Comparison of ENCODE assay signal across 22 mouse cellular contexts in the genomic region with DNA sequence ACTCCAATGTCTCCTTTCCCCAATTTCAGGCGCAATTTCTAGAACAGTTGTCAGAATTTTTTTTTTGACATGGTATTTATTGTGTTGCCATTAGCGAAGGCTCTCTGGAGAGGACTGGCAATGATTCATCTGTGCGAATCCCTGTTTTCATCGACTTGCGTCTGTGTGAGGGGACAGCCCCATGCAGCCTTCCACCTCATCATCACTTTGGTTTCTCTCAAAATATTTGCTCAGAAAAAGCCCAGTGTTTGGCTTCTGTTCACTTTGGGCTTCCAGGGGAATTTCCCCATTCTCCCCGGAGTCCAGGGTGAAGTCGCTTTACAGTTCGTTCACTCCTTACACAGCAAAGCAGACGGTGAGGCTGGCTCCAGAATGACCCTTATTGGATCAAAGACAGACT.
DNase-seq lines count a peak whose midpoint lies in the region; ATAC-seq and TF ChIP-seq lines count a peak whose summit lies in the region.
"Had no signal": no experiment of that assay in that cellular context is flagged by ENCODE, and none has a peak within 500 bp of the region (broad histone marks: within the 10 kb centered on the region; RNA-seq: fewer than 3 reads in every experiment).

No protein-coding gene starts in this region.

- no peaks in the 10 kb centered on the region for H3K36me3 ChIP-seq in kidney, adult 2 months (ENCODE audit: control insufficient read depth, insufficient read depth, low read length)
- no peaks in the 10 kb centered on the region for H3K36me3 ChIP-seq in kidney, embryonic 15.5 days
- H3K36me3 ChIP-seq: embryonic facial prominence, embryonic 10.5 days; embryonic facial prominence, embryonic 12.5 days; G1E had no signal

- no peak for TF ChIP-seq POLR2A in kidney, adult 2 months (IDR thresholded peaks at IDR 0.05; ENCODE audit: low read depth, low read length)

- no peak overlapping the region for H3K9ac ChIP-seq in kidney, embryonic 15.5 days
- H3K9ac ChIP-seq: embryonic facial prominence, embryonic 12.5 days; forebrain, embryonic 13.5 days had no signal

- no peaks in the 10 kb centered on the region for H3K27me3 ChIP-seq in kidney, adult 2 months (replicated peaks; ENCODE audit: control insufficient read depth, insufficient read depth, low read length)
- no peaks in the 10 kb centered on the region for H3K27me3 ChIP-seq in kidney, embryonic 15.5 days
- H3K27me3 ChIP-seq: embryonic facial prominence, embryonic 12.5 days; forebrain, embryonic 13.5 days; Patski had no signal

- H3K9me3 ChIP-seq in kidney, embryonic 15.5 days (replicated peaks) = no peaks in the 10 kb centered on the region
- H3K9me3 ChIP-seq: forebrain, embryonic 13.5 days had no signal

- H3K4me2 ChIP-seq in kidney, embryonic 15.5 days = no peak overlapping the region
- H3K4me2 ChIP-seq: embryonic facial prominence, embryonic 12.5 days; forebrain, embryonic 13.5 days had no signal

- H3K4me3 ChIP-seq in kidney, adult 2 months (ENCODE audit: insufficient read depth, low read depth, low read length) = no peak overlapping the region
- no peak overlapping the region for H3K4me3 ChIP-seq in kidney, embryonic 15.5 days (replicated peaks)
- H3K4me3 ChIP-seq: embryonic facial prominence, embryonic 10.5 days; embryonic facial prominence, embryonic 12.5 days; forebrain, embryonic 13.5 days had no signal

- ATAC-seq in CD4-positive, CD25-positive, alpha-beta regulatory T cell, adult 4 months = peak; percentile 70
- peak; percentile 65 for ATAC-seq in activated CD4-positive, CD25-positive, alpha-beta regulatory T cell, adult 4 months
- peak; percentile 65 for ATAC-seq in inflammation-experienced regulatory T-cells, adult 6 months
- ATAC-seq in kidney, embryonic 15.5 days (replicated peaks; ENCODE audit: low FRiP score) = no peak
- ATAC-seq: forebrain, embryonic 13.5 days; forebrain, embryonic 16.5 days; Patski had no signal

- H3K4me1 ChIP-seq in kidney, adult 2 months (ENCODE audit: control insufficient read depth, insufficient read depth, low read length) = no peaks in the 10 kb centered on the region
- no peaks in the 10 kb centered on the region for H3K4me1 ChIP-seq in kidney, embryonic 15.5 days
- H3K4me1 ChIP-seq: embryonic facial prominence, embryonic 12.5 days; forebrain, embryonic 13.5 days had no signal

- no peak overlapping the region for H3K27ac ChIP-seq in kidney, adult 2 months (ENCODE audit: insufficient read depth, low read depth, low read length)
- no peak overlapping the region for H3K27ac ChIP-seq in kidney, embryonic 15.5 days
- H3K27ac ChIP-seq: embryonic facial prominence, embryonic 10.5 days; embryonic facial prominence, embryonic 12.5 days; forebrain, embryonic 13.5 days had no signal

- 83% methylated on average over 9 of the region's 9 CpGs for WGBS in kidney, adult 2 months
- 77% methylated on average over 9 of the region's 9 CpGs for WGBS in kidney, embryonic 15.5 days

- DNase-seq in CD4-positive helper T cell, adult 2 months (ENCODE audit: low read depth, low spot score) = peak; percentile 70
- no peak for DNase-seq in kidney, adult 2 months
- no peak for DNase-seq in ovary, adult 18-20 months (ENCODE audit: low spot score)
- DNase-seq: adrenal gland, adult 2 months; adrenal gland, postnatal 14 days; adrenal gland, postnatal 36 days; B cell, adult 2 months; cerebellum, adult 11-12 months; cerebellum, adult 2 months; cerebellum, adult 9-10 months; cerebellum, postnatal 10 days; cerebellum, postnatal 25 days had no signal

- no peak for TF ChIP-seq CTCF in kidney, adult 2 months (conservative IDR thresholded peaks at IDR 0.05; ENCODE audit: insufficient read depth, insufficient read length, low read depth, low read length)
